Mouse (Mus musculus) kidney, adult 2 months (tissue): ENCODE data around the gene Qsox1. TPM values are rescaled to one million over a fixed set of nuclear protein-coding genes. Genes with fewer than 3 reads are reported as not detected.
A peak's percentile ranks its signal among the peaks of the same experiment; 100 is the strongest.

Source experiments
- DNase-seq: peaks from one replicate; pipeline ENCODE4 v3.0.0; 2021
- H3K27ac ChIP-seq: fragments of 200-500 bp; 2 replicates; pipeline ENCODE4 v1.5.1; 2012; ENCODE audit warnings: low read depth, low read length, control low read depth, inconsistent platforms; ENCODE audit not compliant: insufficient read depth
- H3K27me3 ChIP-seq: fragments of 200-500 bp; replicated peaks from 2 replicates; pipeline ENCODE4 v1.6.1; 2012; ENCODE audit warnings: mild to moderate bottlenecking, moderate library complexity, low read length, inconsistent platforms; ENCODE audit not compliant: control insufficient read depth, insufficient read depth
- H3K36me3 ChIP-seq: fragments of 200-500 bp; 2 replicates; pipeline ENCODE4 v1.6.1; 2012; ENCODE audit warnings: mild to moderate bottlenecking, moderate library complexity, low read length, inconsistent platforms; ENCODE audit not compliant: control insufficient read depth, insufficient read depth
- H3K4me1 ChIP-seq: fragments of 200-500 bp; 2 replicates; pipeline ENCODE4 v1.6.1; 2011; ENCODE audit warnings: low read length; ENCODE audit not compliant: control insufficient read depth, insufficient read depth
- H3K4me3 ChIP-seq: fragments of 200-500 bp; 2 replicates; pipeline ENCODE4 v1.5.1; 2011; ENCODE audit warnings: mild to moderate bottlenecking, low read depth, low read length, control low read depth; ENCODE audit not compliant: insufficient read depth
- CTCF ChIP-seq: fragments of 200-500 bp; conservative IDR thresholded peaks from 2 replicates; pipeline ENCODE4 v1.5.1; 2011; ENCODE audit warnings: low read depth, mild to moderate bottlenecking, control low read depth, low read length, moderate library complexity, mixed read lengths; ENCODE audit not compliant: insufficient read depth, insufficient read length
- POLR2A ChIP-seq: fragments of 200-500 bp; IDR thresholded peaks from one replicate; pipeline ENCODE4 v1.6.1; 2011; ENCODE audit warnings: low read depth, low read length, control low read depth
- WGBS: fragments of 180-500 bp; shearing (Covaris S2); methylation state at CpG from one replicate; pipeline ENCODE4 v1.1.7; 2018; 5-methylcytosine and 5-hydroxymethylcytosine counted together
- polyA plus RNA-seq: library from polyadenylated mRNA; depleted of rRNA; stranded (reverse); fragments of >200 nt; gene quantifications from 2 replicates; pipeline ENCODE4 v1.2.3, GENCODE M21; 2012; rRNA removed

Qsox1 gene
- 30.6 and 32.8 TPM in 2 replicates for polyA plus RNA-seq

DNA sequence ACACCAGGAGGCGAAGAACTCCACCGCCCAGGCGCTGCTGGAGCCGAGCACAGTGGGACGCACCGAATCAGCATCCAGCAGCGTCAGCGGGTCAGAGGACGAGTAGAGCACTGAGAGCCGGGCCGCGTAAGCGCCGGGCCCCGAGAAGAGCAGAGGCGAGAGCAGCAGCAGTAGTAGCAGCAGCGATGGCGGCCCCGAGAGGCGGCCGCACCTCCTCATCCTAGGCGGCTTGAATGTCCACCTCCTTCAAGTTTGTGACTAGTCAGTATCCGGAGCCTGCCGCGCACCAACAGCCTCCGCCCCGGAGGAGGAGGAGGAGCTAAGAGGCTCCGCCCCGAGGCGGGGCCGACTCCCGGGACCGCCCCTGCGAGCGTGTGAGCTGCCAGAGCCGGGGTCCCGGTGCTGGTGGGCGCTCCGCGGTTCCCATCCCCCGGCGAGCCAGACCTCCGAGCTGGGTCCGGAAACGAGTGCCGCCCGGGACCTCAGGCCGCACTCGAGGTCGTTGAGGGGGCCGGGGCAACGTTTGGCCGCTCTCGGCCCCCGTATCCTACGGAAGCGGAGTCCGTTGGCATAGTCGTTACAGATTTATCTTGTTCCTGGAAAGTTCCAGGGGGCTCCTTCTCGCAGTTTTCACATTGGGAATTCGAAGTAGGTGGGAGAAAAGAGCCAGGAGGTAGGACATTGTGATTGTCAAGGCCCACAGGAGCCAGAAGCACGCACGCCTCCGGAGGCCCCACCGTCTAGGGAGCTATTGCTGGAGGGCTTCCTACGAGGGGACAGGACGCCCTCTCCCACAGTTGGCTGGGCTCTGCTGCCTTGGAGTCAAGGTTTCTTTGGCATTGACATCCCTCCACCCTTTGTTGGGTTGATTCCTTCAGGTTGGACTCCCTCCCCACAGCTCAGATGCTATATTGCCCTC lies at the start of gene Qsox1:
Gene Qsox1 (minus strand): TSS at position 309 of the 919 bp plus-strand sequence.
- peak; percentile 92 for DNase-seq
- WGBS: under 1% methylated on average over 67 of the region's 67 CpGs
- no peak within 1 kb of the TSS for H3K27ac ChIP-seq
- no peaks in the 10 kb centered on the region for H3K27me3 ChIP-seq
- H3K4me3 ChIP-seq: peak within 1 kb of the TSS; percentile 65
- H3K36me3 ChIP-seq: no peaks in the 10 kb centered on the region
- H3K4me1 ChIP-seq: peaks cover 8% of the 10 kb centered on the region
- TF ChIP-seq POLR2A (peak; percentile 70), CTCF (no peak)

DNA sequence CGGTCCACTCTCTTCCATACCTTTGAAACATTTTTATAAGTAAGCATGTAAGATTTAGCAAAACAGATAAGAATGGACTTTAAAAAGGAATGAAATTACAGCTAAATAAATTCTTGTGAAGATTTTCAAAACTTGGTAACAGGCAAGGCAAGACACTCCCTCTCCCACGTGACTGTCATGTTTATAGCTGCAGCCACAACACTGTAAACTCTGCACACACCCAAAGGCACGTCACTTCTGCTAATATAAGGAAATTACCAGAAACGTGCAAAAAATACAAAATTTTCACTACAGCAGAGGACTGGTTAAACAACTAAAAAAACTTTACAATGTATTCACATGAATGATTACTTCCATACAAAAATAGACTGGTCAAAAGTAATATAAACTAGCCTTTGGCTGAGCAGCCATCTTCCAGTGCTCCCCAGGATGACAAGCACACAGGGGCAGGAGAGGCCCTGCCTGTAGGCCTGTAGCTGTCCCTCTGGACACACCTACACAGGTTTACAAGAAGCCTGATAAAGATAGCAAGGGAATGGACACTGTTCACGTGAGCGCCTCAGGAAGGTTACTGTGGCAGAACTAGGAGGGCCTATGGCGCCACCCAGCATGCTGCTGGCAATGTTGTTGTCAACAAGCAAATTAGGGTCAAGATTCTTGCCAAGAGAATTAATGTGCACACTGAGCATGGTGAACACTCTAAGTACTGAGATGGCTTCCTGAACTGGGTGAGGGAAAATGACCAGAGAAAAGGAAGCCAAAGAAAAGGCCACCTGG lies 42.4 kb upstream of the Qsox1 start:
- 73% methylated on average over 7 of the region's 7 CpGs for WGBS
- no peaks in the 10 kb centered on the region for H3K27me3 ChIP-seq
- H3K4me1 ChIP-seq: no peaks in the 10 kb centered on the region
- no peak overlapping the region for H3K4me3 ChIP-seq
- peak; percentile 33 for DNase-seq
- H3K36me3 ChIP-seq: peaks cover 8% of the 10 kb centered on the region
- H3K27ac ChIP-seq: no peak overlapping the region
- TF ChIP-seq POLR2A: no peak
- no peak for TF ChIP-seq CTCF

DNA sequence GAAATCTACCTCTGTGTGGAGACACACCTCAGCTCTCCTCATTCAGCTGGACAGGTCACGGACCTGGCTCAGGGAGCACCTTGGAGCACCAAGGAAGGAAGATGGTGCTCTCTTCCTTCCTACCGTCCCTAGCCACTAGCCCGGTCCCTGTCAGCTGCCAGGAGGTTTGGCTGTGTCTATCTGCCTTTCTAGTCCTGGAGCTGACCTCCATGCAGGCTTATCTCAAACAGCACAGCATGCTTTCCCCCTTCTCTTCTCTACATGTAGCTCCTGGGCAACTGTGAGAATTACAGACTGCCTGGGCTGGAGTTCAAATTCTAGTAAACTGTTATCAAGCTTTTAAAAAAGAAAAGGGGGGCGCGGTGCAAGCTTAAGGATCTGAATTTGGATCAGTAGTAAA lies 40.3 kb upstream of the Qsox1 start:
- H3K36me3 ChIP-seq: peaks cover 9% of the 10 kb centered on the region
- WGBS: 94% methylated on average over 5 of the region's 5 CpGs

DNA sequence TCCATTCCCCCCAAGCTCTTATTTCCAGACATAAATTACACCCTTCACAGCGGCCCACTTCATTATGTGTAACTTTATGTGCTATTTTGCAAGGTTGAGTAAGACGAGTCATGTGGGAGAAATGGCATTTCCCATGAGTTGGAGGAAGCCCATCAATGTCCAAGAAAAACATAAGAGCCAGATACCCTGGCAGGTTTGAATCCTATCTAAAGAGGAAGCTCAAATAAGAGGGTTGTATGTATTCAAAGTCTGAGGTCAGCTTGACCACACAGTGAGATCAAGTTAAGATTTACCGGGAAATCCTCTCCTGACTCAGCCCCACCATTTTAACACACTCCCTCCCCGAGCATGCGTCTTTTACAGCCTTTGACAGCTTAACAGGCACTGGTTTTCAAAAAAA lies 31.5 kb upstream of the Qsox1 start:
- no peaks in the 10 kb centered on the region for H3K27me3 ChIP-seq
- 46% methylated on average over 5 of the region's 5 CpGs for WGBS
- H3K36me3 ChIP-seq: peaks cover 8% of the 10 kb centered on the region
- TF ChIP-seq POLR2A (no peak), CTCF (no peak)
- H3K4me3 ChIP-seq: no peak overlapping the region
- no peak overlapping the region for H3K27ac ChIP-seq
- DNase-seq: no peak
- H3K4me1 ChIP-seq: no peaks in the 10 kb centered on the region

More for the DNA sequence above, 40.3 kb upstream of the Qsox1 start:
- H3K4me3 ChIP-seq: no peak overlapping the region
- H3K27me3 ChIP-seq: no peaks in the 10 kb centered on the region
- H3K27ac ChIP-seq: no peak overlapping the region
- DNase-seq: no peak
- no peaks in the 10 kb centered on the region for H3K4me1 ChIP-seq
- TF ChIP-seq POLR2A (no peak), CTCF (no peak)

DNA sequence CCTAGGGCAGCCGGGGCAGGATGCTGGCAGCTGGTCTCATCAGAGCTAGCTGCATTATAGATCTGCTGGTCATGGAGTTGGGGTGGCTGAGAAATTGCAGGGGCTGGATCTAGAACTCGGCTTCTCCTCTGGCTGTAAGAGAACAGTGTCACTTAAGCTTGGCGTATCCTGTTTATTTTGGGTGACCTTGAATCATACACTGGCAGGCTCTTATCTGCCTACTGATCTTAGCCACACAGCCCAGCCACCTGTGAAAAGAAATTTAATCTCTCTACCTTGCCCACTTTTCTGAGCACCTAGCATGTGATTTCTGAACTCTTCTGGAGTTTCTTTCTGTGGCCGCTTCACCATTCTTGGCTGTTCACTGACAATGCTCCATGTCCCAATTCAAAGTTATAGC lies 30.8 kb upstream of the Qsox1 start:
- WGBS: 68% methylated on average over 4 of the region's 4 CpGs
- Histone ChIP-seq H3K4me3 (no peak overlapping the region), H3K27me3 (no peaks in the 10 kb centered on the region), H3K36me3 (peaks cover 8% of the 10 kb centered on the region), H3K4me1 (no peaks in the 10 kb centered on the region), H3K27ac (no peak overlapping the region)
- DNase-seq: peak; percentile 14
- TF ChIP-seq CTCF: no peak
- TF ChIP-seq POLR2A: no peak

DNA sequence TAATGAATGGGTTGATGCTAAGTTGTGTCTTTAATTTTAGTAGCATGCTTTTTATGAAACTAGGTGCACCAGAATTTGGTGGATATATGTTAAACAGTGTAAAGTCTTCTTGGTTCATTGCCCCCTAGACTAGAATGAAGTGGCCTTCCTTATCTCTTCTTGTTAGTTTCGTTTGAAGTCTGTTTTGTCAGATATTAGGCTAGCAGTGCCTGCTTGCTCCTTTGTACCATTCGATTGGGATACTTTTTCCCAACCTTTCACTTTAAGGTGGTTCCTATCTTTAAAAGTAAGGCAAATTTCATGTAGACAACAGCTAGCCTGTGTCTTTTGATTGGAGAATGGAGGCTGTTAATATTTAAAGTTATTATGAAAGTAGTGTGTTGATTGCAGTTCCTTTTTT lies 23.0 kb upstream of the Qsox1 start:
- Histone ChIP-seq H3K36me3 (no peaks in the 10 kb centered on the region), H3K4me3 (no peak overlapping the region), H3K27me3 (no peaks in the 10 kb centered on the region), H3K4me1 (no peaks in the 10 kb centered on the region), H3K27ac (no peak overlapping the region)
- no peak for DNase-seq
- 73% methylated on average over 2 of the region's 2 CpGs for WGBS
- TF ChIP-seq CTCF (no peak), POLR2A (no peak)

DNA sequence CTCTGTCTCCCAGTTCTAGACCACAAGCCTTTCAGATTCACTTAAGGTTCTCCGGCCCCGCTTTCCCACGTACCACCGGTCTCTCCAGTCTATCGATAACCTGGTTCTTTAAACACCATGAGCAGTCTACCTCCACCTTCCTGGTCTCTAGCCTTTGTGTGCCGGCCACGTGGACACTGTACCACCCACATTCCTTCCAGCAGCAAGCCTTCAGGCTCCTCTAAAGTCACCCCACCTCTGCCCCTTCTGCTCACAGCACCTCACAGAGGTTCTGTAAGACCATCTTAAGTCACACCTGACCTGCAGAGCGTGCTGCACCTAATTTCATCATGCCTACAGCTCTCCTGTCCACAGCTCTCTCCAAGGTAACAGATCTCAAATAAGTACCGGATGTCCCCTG lies 20.9 kb upstream of the Qsox1 start:
- H3K27ac ChIP-seq: no peak overlapping the region
- H3K36me3 ChIP-seq: no peaks in the 10 kb centered on the region
- H3K4me1 ChIP-seq: no peaks in the 10 kb centered on the region
- no peak for TF ChIP-seq POLR2A
- no peak for TF ChIP-seq CTCF
- 86% methylated on average over 9 of the region's 9 CpGs for WGBS
- H3K4me3 ChIP-seq: no peak overlapping the region
- no peak for DNase-seq
- H3K27me3 ChIP-seq: no peaks in the 10 kb centered on the region
